28 mouse cellular contexts compared by ENCODE assay signal in the genomic region with DNA sequence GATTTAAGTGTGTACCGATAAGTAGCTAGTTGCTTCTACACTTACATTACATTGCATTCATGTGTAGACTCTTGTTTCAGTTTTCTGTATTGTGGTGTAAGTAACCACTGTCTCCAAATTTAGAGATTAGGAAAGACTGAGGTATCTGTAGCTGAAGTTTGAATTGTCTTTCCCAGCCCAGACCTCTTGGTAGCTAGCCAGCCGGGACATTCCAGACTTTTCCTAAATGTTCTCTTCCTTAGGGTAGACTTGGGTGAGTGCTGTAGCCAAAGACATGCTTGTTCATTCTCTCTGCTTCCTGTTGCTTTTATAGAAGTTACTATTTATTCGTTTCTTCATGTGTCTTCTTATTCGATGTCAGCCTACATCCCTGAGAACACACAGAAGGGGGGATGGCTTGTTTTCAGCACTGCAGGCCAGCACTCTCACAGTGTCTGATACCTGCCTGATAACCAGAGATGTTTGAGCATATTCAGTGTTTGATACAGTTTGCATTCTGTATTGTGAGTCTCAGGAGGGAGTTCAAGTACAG.
A peak's percentile ranks its signal among the peaks of the same experiment; 100 is the strongest.
DNase-seq lines count a peak whose midpoint lies in the region; ATAC-seq and TF ChIP-seq lines count a peak whose summit lies in the region.
"Had no signal": no experiment of that assay in that cellular context is flagged by ENCODE, and none has a peak within 500 bp of the region (broad histone marks: within the 10 kb centered on the region; RNA-seq: fewer than 3 reads in every experiment).

No protein-coding gene starts in this region.

- no peak for ATAC-seq in cerebellum, adult (ENCODE audit: insufficient number of reproducible peaks, low FRiP score, low TSS enrichment)
- no peak for ATAC-seq in megakaryocyte-erythroid progenitor cell, adult 5-6 weeks (replicated peaks; ENCODE audit: low FRiP score, low TSS enrichment, poor library complexity, severe bottlenecking)
- ATAC-seq: forebrain, embryonic 13.5 days; forebrain, embryonic 16.5 days; hindbrain, postnatal 0 days; inflammation-experienced regulatory T-cells, adult 6 months; intestine, embryonic 16.5 days; Patski had no signal

- no peak for TF ChIP-seq CTCF in lung, adult 2 months (IDR thresholded peaks at IDR 0.05; ENCODE audit: insufficient read depth, low read length)

- H3K4me1 ChIP-seq in lung, adult 2 months (ENCODE audit: control insufficient read depth, insufficient read depth, low read length), result no peaks in the 10 kb centered on the region
- H3K4me1 ChIP-seq: embryonic facial prominence, embryonic 10.5 days; forebrain, embryonic 13.5 days; heart, embryonic 12.5 days; heart, embryonic 15.5 days had no signal

- intact Hi-C loops in left cerebral cortex, postnatal 25 days (cut with DNase I), result no loop called here

- DNase-seq in cerebellum, adult 18-20 months, result peak; percentile 48 to 61
- peak; percentile 19 for DNase-seq in lung, postnatal 10 days
- DNase-seq in lung, adult 2 months, result no peak
- DNase-seq in cerebellum, adult 9-11 months, result peak; percentile 48
- peak; percentile 58 to 63 for DNase-seq in cerebellum, postnatal 25 days
- DNase-seq in left cerebral cortex, postnatal 25 days (ENCODE audit: low spot score in 2 of 2), result no peak
- DNase-seq: adrenal gland, postnatal 14 days; B cell, adult 2 months; embryo, embryonic 11 days; gastrocnemius, postnatal 10 days; heart, adult 18-20 months; heart, postnatal 10 days; heart, postnatal 4 days; kidney, adult 18-20 months; kidney, adult 9 months had no signal

- no peak overlapping the region for H3K4me3 ChIP-seq in lung, adult 2 months (replicated peaks; ENCODE audit: extremely low read depth, low read depth, low read length)
- H3K4me3 ChIP-seq: embryonic facial prominence, embryonic 10.5 days; embryonic facial prominence, embryonic 13.5 days; erythroblast, embryonic 14.5 days; forebrain, embryonic 13.5 days; heart, embryonic 12.5 days; heart, embryonic 15.5 days had no signal

- no peak for TF ChIP-seq POLR2A in lung, adult 2 months (IDR thresholded peaks at IDR 0.05; ENCODE audit: borderline replicate concordance, extremely low read depth, low read depth, low read length)

- WGBS in lung, adult 2 months, result 65% methylated on average over 4 of the region's 4 CpGs

Comparison
In these comparisons a context has a peak if more than half of its experiments do, and no peak if none do; other contexts are left out.
1. DNase-seq: peak in cerebellum, adult 18-20 months (2 of 2), lung, postnatal 10 days (single experiment), cerebellum, adult 9-11 months (single experiment) and cerebellum, postnatal 25 days (2 of 2); none in lung, adult 2 months (single experiment) and left cerebral cortex, postnatal 25 days (0 of 2).